Mouse (Mus musculus): ENCODE data around the gene Ablim1.

The Ablim1 gene

DNA sequence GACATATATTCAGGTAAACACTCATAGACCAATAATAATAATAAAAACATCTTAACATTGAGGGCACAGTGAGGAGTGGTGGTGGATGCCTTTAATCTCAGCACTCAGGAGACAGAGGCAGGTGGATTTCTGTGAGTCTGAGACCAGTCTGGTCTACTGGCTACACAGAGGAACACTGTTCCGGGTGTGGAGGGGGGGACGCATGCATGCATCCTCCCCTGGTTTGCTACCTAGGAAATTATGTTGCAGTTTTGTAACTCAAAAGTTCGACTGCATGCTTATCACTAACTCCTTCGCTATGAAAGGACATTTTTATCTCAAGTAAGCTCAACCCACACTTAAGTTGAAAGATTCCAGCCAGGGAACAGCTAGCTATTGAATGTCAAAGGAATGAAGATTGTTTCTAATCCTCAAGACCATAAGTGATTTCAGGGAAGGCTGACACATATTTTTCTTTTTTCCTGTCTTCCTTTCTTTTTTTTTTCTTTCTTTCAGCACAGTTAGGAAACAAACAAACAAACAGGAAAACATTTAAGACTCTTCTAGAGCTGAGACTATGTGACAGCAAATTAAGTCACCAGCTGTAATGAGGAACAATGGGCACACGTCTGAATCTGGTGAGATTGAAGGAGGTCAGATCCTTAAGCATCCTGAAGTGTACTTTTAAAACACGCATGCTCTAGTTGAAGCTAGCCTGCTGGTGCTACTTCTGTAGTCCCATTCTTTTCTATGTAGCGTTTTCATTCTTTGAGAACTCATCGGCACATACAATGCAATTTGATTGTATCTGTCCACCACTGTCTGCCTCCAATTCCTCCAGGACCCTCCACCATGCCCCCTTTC is 26.4 kb upstream of the Ablim1 start:
- DNase-seq = no peak

DNA sequence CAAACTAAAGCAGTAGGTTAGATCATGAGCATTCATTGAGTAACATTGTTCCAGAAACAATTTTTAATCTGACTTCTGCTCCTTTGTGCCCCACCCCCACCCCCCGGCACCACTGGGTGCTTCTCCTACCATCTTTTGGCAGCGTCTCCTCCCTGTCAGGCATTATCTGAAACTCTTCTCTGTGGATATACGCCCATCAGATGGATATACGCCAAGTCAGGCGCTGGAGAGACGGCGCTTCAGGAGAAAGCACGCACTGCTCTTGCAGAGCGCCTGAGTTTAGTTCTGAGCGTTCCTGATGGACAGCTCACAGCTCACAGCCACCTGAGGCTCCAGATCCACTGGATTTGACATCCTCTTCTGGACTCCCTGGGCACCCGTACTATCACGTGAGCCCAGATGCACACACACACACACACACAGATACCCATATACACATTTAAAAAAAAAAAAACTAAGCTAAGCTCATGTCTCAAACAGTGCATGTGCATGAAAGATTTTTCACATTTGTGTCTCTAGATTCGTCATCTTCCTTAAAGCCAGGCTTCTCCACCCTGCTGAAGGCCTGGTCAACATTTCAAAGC is 24.7 kb upstream of the Ablim1 start:
- no peak for DNase-seq

DNA sequence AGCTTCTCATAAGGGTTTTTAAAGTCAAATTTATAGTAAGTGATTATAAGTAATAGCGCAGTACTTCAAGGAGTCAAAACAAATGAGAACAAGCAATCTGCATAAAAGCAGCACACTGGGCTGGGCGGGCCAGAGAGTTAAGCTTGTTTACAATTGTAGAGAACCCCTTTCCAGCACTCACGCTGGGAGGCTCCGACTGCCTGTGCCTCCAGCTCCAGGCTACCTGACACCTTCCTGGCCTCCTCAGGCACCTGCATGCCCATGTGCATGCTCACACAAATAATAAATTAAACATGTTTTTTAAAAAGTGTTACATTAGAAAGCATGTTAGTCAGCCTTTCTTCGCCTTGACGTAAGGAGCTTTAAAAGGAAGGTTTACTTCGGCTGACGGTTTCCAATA is 20.4 kb upstream of the Ablim1 start:
- no peak for DNase-seq

DNA sequence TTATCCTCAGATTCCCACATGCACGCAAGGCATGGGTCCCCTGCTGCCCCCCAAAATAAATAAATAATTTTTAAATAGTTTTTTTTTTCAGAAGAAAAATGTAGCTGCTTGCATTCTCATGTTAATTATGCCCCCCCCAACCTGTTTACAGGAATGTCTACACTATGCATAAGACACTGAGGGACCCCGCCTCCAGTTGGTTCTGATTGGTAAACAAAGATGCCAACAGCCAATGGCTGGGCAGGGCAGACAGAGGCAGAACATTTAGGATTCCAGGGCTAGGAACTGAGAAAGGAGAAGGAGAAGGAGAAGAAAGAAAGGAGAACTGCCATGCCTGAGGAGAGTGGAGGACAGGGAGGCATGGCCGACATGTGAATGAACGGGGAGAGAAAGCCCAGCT is 18.6 kb upstream of the Ablim1 start:
- no peak for DNase-seq

DNA sequence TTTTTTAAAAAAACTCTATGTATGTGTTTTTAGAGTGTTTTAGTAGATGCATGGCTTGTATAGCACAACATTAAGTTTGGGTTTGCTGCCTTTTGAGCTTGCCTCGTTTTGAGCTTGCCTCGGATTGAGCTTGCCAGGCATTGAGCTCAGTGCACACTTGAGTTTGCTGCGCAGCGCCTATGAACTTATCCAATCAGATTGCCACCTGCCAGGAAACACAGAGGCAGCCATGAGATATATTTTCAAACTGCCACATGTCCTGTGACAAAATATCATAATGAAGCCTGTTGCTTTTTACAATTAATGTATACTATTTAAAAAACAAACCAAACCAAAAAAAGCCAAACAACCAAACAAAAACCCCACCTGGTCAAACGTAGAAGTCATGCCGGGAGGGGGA is 16.5 kb upstream of the Ablim1 start:
- no peak for DNase-seq

DNA sequence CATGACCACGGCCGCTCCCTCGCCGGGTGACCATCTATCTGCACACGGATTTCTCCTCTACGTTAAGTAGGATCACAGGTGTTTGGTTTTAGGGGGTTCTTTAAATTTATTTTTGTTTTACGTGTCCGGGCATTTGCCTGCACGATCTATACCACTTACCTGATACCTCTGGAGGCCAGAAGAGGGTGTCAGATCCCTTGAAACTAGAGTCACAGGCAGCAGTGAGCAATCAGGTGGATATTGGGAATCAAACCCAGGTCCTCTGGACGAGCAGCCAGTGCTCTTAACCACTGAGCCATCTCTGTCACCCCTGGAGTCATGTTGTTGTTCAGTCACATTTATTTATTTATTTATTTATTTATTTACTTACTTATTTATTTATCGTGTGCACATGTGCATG is 15.6 kb upstream of the Ablim1 start:
- DNase-seq = no peak

DNA sequence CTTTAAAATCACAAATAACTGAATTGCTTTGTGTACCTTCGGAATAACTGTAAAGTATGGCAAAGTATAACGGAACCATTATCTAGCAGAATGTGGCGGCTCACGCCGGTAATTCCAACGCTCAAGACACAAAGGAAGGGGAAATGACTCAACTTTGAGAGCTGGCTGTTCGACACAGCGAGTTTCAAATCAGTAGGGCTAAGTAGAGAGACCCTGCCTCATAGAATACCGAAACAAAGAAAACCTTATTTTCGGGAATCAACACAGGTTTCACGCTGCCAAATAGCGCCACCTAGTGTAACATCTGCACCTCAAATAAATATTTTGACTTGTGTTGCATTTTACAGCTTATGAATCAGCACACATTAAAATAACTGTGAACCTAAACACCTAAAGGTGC is 14.1 kb upstream of the Ablim1 start:
- DNase-seq = no peak

DNA sequence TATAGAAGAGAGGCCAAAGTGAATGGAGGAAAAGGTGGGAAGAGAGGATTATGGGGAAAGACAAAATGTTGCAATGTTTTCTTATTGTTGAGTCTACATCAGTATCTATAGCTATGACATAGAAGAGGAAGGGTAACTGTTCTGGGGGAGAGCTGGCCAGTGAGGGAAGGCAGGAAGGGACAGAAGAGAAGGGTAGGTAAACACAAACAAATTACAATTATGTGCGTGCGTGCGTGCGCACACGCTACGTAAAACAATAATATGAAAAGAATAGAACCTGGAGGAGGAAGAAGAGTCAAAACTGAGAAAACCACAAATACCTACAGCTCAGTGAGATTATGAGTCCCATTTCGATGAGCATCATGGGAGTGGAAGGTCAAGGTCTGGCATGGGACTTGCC is 13.6 kb upstream of the Ablim1 start:
- DNase-seq = no peak

DNA sequence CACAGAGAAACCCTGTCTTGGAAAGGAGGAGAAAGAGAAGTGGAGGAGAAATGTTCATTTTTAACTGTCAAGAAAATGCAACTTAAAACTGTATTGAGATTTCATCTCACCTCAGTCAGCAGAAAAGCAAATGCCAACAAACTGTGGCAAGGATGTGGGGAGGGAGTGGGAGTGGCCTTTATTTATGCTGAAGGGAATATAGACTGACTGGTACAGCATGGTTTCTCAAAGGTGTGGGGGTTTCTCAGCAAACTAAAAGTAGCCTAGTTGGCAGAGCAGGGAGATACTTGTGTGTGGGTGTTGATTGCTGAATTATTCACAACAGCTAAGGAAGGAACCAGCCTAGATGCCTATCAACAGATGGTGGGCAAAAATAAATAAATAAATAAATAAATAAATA is 13.0 kb upstream of the Ablim1 start:
- DNase-seq = no peak

DNA sequence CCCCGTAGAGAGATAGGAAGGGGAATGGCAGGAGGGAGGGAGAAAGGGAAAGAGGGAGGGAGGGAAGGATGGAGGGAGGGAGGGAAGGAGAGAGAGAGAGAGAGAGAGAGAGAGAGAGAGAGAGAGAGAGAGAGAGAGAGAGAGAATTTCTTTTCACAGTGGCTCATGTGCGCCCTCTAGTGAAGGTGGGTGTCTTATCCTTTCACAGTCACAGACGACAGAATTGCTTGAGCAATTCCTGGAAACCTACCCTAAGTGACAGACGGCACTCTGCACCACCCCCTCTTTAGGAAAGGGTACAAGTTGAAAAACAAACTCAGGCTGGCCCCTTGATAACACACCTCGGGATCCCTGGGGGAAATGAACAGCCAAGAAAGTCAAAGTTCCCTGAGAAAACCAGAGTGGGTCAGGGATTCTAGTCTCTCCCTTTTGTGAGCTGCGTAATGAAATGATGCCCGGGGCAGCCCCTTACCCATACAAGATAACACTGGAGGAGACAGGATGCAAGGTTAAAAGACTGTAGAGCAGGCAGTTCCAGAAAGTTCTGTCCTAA is 11.1 kb upstream of the Ablim1 start:
- DNase-seq = peak; percentile 38

DNA sequence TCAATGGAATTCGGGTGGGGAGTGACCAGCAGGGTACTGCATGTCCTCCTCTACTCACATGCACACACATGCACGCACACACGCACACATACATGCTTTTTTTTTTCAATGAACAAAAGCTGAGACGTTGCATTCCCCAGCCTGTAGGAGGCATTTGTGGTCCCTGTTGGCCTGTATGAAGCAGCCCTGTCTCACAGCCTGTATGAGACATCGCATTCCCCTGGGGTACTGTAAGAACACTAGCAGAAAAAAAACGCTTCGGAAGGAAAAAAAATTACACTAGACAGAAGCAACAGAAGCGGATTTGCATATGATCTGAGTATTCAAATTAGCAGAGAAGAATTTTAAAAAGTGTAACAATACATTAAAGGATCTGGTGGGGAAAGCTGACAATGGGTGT is 8.4 kb upstream of the Ablim1 start:
- no peak for DNase-seq

DNA sequence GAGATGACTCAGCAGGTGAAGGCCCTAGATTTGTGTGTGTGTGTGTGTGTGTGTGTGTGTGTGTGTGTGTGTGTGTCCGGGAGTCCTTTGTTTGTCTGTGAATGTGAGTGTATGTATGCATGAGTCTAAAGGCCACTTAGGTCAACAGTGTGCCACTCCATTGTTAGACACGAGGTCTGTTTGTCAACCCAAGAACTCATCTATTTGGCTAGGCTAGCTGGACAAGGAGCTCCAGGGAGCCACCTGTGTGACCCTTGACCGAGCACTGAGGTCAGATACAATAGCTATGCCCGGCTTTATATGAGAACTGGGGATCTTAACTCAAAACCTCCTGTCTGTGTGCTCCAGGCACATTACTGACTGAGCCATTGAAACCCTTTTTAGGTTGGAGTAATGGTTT is 7.8 kb upstream of the Ablim1 start:
- no peak for DNase-seq

DNA sequence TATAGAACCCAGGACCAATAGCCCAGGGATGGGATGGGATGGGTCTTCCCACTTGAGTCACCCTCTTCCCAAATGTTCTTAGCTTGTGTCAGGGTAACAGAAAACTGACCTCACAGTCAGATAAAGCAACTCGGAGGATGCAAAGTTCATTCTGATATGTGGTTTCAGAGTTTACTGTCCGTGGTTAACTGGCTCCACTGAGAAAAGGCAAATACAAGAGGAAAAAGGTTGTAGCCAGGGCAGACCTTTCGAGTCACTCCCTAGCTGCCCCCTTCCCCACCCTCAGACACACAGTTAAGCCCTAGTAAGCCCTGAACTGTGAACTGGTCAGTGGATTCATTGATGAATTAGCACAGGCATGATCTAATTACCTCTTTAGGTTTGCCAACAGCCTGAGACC is 7.1 kb upstream of the Ablim1 start:
- DNase-seq = no peak

DNA sequence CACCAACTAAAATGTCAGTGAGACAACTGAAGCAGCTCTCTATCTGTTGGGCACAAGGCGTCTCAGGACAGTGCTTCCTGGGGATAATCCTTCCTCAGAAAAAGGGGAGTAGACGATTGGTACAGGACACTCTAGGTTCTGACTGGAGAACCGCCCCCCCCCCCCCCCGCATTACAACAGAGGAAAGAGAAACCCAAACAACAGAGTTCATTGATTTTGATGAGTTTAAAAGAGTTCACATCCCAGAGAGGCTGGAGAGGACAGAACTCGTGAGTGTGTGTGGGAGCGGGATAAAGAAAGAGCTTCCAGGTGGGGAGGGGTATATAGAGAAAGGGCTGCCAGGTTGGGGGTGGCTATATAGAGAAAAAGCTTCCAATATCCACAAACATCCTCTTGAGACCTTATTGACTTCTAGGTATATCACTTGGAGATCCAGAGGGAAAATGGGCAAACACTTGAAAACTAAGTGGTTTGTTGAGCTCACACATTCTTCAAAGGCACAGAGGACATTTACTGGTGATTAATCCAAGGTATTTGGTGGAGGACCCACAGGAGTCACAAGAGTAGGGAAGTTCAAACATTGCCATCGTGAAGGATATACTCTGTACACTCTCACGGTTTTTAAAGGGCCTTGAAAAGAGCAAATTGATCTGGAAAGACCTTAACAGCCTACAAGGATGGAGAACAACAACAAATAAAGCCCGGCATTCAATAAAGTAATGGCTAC is 6.1 kb upstream of the Ablim1 start:
- no peak for DNase-seq

DNA sequence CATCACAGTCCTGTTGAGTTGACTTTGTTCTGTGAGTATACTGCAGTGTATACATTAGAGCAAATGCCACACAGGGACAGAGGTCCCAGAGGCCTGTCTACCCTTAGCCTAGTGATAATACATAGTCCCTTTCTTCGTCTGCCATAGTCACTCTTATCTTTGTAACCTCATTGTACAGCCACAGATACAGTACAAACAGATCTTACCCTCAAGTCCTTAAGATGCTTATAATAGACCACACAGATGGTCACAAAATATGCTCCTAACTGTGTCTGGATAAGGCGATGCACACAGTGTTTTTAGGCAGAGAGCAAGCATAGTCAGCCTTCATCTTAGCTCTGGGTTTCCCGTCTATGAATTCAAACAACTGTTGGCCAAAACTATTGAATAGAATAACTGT is 1.9 kb upstream of the Ablim1 start:
- no peak for DNase-seq

DNA sequence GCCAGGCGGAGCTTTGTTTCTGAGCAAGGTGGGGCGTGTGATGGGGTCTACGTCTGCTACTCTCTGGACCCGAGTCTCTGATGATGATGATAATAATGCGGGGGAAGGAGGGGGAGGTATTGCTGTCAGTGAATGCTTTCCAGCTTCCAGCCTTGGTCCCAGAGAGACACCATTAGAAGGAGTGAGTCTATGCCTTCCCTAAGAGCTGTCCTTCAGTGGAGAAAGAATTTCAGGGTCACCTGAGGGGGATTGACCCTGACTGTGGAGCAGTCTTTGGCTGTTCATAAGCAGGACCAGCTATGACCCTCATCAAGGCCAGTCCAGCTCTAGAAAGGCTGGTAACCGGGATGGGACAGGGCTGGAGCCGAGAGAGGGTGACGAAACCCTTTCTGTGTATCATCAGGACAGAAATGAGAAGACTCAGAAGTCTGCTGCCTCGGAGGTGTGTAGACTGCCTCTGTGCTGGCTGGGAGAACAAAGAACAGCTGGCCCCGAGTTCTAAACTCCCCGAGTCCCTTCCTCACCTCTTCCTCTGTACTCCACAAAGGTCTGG is 370 bp upstream of the Ablim1 start:
- DNase-seq = no peak

DNA sequence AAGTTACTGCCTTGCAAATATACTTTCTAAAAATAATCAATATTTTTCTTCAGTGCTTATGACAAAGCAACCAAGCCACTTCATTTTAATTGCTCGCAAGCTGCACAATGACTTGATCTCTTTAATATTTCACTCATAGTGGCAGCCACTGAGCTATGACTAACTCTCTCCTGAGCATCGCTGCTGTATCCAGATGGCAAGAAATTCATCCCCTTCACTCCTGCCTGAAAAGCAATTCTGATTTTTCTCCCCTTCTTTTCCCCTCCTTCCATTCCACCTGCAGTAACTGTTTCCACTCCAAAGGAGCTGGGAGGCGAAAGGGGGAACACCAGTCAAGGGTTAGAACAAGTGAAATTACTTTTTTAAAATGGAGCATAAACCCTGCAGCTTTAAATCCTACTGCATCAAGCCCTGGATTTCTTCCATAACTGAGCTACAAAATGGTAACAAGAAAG is 801 bp downstream of the Ablim1 start:
- DNase-seq = no peak

DNA sequence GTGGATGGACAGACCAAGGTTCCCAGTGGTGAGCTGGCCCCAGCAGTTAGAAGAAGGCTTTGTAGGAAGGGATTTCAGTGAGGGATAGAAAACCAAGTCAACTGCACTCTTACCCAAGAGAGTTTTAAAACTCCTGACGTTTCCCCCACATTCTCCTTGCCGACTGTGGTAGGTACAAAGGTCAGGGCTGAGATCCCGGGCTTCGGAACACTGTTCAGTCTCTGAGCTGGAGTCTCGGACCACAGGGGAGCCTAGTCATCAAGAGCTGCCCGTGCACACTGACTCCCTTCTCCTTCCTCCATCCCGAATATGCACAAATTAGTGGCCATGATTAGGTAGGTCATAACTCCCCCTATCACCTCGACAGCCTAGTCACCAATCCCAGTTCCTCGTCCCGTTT is 1.5 kb downstream of the Ablim1 start:
- peak; percentile 69 for DNase-seq

DNA sequence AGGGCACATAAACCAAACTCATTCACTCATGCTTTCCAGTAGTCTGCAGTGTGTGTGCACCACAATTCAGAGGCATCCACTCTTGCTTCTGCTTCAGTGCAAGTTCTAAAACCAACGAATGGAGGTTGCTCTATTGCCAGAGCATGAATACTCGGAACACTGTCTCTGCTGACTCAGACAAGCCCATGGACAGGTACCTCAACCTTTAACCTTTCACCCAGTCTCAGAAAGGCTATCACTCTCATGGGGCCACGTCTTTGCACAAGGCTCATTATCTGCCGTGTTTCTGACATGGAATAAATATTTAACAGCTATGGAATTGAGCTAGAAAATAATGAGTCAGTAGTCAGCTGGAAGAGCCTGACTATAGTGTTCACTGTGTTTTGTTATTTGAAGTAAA is 4.7 kb downstream of the Ablim1 start:
- no peak for DNase-seq

DNA sequence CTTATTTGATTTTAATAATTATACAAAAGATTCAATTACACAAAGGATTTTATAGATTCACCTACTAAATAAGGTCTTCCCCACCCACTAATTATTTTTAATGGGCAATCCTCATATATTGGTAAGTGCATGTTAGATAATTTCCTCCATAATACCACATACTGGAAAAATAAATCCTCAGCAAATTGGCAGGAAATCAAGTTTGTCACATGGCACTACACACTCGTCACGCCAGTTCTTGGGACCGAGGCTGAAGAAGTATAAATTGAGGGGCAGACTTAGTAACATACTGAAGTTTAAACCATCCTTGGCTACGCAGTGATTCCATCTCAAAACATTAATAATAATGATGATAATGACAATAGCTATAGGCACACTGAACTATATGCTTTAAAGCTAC is 8.1 kb downstream of the Ablim1 start:
- no peak for DNase-seq

DNA sequence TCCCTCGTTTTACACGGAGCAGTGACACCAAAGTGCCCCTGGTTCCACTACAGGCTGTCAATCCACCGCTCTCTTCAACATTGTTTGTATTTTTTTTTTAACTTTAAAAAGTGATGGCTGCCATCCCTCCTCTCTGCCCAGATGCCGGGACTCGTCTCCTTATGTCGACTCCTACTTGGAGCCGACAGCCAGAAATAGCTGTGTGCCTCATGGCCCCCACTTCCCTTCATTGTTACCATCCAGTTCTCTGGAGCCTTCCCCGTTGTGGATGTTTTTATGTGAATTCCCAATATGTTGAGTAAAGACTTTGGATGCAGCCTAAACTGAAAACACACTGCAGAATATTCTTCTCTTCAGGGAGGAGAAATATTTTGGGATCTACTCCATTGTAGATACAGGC is 8.7 kb downstream of the Ablim1 start:
- no peak for DNase-seq

DNA sequence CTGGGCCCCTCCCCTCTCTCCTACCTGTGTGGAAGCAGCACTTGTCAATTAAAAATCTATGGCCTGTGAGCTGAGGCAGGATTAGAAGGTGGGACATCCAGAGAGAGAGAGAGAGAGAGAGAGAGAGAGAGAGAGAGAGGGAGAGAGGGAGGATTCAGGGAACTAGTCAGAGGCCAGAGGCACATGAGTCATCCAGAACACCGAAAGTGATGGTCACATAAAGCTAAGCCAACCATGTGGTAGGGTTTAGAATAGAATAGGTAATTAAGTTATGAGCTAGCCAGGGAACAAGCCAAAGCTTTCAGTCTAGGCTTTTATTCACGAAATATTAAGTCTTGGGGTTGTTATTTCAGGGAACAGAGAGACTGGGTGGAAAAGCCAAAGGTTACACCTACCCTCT is 10.1 kb downstream of the Ablim1 start:
- no peak for DNase-seq

DNA sequence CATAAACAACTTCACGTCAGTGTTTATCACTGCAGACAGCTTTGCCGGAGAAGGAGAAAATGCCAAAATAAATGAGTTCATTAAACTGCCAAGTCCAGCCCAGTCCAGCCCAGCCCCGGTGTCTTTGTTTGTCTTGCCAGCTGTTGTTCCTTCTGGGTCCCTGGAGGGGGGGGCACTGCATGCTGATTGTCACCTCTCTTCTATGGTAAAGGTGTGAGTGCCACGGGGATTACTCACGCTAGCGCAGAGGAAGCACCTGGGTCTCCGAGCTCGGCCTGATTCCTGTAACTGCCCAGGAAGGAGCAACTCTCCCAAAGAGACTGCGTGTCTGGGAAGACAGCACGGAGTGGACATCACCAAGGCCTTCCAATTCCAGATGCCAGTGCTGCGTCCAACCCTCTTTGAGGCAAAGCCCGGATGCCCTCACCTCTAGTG is 12.7 kb downstream of the Ablim1 start:
- no peak for DNase-seq

DNA sequence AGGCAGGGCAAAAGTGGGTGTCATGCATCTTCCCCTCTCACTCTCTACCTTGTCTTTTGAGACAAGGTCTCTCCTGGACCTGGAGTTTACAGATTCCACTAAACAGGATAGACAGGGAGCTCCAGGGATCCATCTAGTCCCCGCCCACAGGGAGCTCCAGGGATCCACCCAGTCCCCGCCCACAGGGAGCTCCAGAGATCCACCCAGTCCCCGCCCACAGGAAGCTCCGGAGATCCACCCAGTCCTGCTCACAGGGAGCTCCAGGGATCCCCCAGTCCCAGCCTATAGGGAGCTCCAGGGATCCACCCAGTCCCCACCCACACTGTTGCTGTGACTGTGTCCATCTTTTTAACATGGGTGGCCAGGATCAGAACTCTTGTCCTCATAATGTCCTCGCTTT is 16.7 kb downstream of the Ablim1 start:
- DNase-seq = no peak

Measured in kidney, adult 11 months (tissue).